Mouse (Mus musculus): ENCODE results near the gene Speer4f1. TPM values are rescaled to one million over a fixed set of nuclear protein-coding genes. Genes with fewer than 3 reads are reported as not detected.
"Not testable (repeated sequence)": the region's sequence is repeated elsewhere in the genome, so short reads cannot be mapped to it uniquely, and the experiment has no call there.

Gene Speer4f1
- not detected in 2 replicates for total RNA-seq (2021)
- long read RNA-seq, experiment 1, result 0 reads
- long read RNA-seq, experiment 2, result 0 reads

DNA sequence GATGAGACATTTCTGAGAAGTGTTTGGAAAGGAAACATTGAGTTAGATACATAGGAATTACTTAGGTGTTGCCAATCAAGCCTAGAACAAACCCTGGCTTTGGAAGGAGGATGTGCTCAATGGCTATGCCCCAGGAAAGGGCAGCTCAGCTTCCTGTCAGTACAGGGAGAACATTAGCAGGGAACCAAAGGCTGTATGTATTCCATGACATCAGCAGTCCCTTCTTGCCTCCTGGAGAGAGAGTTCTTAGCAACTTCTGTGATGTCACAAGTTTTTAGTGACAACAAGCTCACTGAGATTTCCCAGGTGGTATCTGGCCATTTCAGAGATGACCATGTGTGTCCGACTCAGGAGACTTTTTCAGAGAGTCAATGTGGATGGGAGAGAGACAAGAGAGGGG is at the start of gene Speer4f1:
Speer4f1 (plus strand) TSS at position 301 of the 400 bp plus-strand sequence.
- DNase-seq, result not testable (repeated sequence)

DNA sequence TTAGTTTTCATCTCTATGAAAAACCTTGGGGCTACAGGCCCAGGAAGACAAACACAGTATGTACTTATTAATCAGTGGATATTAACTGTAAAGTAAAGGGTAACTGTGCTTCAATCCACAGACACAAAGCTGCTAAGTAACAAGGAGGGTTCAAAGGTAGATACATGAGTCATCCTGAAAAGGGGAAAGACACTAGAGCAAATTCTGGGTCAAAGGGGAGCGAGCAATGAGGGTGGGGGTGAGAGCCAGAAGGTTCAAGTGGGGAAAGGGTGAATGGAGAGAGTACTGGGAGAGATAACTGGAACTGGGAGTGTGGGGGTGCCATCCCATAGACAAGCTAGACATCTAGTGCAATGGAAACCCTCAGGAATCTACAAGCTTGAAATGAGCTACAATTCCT is 49.0 kb upstream of the Speer4f1 start:
- no peak for DNase-seq

DNA sequence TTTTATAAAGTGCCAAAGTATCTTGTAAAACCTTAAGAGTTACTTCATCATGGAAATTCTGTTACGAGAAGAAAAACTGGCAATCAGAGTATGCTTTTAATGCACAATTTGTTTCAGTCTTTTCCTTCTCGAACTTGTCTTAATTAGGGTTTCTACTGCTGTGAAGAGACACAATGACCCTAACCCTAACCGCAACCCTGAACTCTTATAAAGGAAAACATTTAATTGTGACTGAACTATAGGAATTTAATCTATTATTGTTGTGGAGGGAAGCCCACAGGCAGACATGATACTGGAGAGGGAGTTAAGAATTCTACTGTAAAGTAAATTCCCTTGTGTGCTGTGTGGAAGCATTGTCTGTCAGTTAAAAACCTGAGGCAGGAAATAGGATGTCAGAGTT is 41.2 kb upstream of the Speer4f1 start:
- DNase-seq, result no peak

DNA sequence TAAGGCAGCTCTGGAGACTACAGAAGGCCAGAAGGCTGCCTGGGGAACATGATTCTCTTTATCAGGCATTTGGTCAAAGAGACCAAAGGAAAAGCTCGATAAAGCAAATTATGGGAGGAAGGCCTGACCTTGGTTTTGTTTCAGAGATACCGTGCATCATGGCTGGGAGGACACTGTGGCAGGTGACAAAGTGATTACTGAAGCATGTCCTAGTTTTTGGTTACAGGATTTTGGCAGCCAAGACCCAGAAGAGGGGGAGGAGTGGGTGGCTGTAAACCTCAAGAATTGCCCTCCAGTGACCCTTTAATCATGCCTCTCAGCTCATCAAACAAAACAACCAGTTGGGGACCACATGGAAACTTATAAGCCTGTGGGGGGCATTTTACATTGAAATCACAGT is 39.7 kb upstream of the Speer4f1 start:
- no peak for DNase-seq

DNA sequence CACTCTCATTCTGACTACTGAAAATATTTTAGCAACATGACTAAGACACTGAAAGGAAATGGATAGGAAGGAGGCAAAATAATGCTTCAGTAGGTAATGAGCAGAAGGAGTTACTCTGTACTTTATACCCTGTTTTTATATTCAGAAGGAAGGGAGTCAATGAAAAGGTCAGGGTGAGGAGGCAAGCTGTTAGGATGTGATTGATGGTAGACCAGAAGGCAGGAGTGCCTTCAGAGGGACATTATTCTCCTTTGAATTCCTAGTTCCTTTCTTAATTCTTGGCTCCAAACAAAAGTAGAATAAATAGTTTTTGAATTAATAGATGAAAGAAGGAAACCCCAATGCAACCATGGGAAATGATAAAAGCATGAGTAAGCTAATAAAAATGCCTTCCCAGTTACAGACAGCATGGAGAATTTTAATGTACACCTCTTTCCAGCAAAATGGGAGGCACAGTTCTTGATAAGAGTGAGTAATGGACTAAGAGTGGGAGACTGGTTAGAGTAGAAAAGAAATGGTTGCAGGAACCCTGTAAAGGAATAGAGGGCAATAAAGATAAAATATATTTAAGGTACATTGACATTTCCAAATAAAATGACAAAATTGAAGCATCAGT is 36.3 kb upstream of the Speer4f1 start:
- DNase-seq, result no peak

DNA sequence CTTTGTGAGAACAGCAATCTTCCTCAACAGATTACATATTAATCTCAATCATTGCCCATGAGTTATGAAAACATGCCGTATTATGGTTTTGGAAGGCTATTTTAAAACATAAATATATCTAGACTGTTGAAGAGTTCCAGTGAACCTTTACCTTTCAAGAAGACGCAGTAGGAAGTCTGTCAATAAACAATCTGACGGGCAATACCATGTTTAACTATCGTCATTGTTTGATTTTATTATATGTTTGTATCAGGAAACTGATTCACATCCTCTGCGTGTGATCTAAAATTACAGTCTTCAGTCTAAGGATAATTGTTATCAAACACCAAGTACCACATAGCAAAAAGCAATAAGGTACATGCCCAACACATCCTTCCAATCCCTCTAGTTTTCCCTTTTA is 21.8 kb upstream of the Speer4f1 start:
- DNase-seq, result no peak

DNA sequence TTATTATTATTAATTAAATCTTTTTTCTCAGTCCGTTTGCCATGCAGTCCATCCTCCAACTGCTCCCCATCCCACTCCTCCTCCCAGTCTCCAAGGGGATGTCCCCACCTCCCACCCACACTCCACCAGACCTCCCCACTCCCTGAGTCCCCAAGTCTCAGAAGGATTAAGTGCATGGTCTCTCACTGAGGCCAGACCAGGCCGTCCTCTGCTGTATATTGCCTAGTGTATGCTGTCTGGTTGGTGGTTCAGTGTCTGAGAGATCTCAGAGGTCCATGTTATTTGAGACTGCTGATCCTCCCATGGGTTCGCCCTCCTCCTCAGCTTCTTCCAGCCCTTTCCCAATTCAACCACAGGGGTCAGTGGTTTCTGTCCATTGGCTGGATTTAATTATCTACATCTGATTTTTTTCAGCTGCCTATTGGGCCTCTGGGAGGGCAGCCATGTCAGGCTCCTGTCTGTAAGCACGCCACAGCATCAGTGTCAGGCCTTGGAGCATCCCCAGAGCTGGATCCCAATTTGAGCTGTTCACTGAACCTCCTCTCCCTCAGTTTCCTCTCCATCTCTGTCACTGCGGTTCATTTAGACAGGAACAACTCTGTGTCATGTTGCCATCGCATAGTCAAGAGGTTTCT is 20.8 kb upstream of the Speer4f1 start:
- DNase-seq, result no peak

DNA sequence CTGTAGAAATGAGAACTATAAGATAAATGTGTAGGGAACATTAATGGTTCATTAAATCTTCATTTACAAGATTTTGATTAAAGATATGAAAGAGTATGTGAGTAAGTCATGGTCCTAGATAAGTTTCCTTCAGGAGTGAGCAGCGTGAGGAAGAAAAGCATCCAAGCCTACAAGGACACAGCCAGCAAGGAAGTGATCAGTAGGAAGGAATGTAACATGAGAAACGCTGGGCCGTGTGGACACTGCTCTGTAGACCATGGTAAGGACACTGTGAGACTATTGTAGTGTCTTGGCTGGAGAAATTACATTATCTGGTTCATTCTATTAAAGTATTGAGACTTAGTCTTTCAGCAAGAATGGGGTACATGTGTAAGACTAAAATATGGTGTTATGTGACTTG is 19.2 kb upstream of the Speer4f1 start:
- DNase-seq, result no peak

DNA sequence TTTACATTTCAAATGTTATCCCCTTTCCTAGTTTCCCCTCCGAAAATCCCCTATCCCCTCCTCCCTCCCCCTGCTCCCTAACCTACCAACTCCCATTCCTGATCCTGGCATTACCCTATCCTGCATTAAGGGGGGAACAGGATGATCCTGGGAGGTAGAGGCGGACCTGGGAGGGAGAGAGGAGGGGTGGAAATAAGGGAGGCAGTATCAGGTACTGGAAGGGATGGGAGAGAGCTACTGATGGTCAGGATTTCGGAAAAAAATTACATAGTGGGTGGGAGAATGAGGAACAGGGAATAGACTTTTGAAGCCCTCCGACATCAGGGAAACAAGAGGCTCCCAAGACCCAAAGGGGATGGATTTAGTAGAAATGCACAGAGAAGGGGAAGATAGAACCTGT is 7.8 kb upstream of the Speer4f1 start:
- not testable (repeated sequence) for DNase-seq

DNA sequence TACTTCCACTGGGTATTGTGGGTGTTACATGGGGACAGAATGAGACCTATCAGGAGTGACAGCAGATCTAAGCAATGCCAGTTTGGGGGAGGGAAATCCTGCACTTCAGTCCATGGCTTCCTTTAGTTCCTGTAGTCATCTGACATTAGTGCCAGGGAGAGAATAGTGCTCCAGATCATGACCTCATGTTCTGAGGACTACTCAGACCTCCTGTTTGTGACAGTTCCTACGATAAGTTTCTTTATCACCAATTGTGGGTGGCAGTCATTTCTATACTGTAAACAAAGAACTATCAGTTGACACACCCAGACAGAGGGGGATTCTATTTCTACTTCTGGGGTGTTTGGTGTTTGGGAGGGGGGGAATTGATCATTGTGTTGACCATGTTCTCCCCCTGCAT is 578 bp downstream of the Speer4f1 start:
- no peak for DNase-seq

DNA sequence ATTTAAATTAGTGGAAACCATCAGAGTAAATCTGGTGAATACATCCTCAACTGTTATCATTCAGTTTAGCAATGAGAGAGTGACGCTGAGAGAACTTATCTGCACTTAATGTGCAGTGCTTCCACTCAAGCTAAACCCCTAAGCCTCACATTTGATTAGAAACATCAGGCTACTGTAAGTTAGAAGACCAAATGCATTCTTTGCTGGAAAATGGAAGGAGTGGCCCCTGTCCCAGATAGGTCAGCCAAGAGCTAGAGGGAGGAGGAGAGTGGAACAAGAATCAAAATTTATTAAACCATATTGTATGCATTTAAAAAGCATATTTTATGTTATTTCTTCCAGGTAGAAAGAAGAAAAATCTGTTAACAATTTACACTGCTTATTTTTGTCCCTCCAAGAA is 14.0 kb downstream of the Speer4f1 start:
- no peak for DNase-seq

DNA sequence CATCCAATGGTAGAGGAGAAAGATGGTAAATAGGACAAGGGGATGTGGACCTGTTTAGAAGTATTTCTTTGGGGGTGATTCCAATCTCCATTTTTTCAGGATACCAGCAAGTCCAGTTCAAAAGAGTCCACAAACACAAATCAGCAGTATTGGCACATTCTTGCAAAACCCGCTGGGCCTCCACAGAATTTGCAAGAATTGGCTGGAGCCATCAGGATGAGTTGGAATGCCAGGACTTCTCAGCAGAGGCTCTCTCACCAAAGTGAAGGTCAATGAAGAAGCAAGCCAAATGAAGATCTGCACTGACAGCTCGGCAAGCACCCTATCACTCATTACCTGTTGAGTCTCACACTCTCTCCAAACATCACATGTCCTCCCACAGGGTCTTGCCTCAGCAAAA is 19.7 kb downstream of the Speer4f1 start:
- DNase-seq, result peak; percentile 27

DNA sequence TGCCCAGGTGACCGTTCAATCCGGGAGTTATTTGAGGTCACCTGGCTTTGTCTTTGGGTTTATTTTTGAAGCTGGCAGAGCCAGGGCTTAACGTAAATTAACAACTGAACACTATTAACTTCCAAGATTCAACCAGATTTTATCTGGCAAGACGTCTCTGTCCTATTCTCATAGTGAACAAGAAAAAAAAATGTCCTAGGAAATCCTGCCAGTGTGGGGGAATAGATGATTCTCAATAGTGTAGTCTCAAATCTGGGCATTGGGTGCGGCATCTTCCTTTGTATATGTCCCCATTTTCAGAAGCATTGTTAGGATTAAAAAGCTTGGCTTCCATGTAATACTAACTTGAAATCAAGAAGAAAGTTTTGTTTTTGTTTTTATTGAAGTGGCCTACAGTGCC is 20.8 kb downstream of the Speer4f1 start:
- no peak for DNase-seq

DNA sequence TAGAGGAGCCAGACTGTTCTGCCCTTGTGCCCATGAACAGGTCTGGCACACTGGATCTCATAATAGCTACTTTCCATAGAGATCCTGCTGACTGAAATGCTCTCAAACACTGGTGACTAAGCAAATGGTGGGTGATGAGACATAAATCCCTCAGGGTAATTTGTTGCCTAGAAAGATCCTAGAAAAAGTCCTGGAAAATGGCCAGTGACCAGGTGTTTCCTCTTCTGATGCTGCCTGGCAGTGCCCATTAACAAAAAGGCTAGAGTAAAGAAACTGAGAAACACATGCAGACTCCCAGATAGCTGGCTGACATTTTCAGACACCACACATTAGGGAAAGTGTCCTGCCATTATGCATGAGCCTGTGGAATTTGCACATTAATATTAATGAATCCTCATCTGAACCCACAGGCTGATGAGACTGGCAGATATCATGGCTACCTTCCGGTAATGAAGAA is 24.0 kb downstream of the Speer4f1 start:
- DNase-seq, result no peak

DNA sequence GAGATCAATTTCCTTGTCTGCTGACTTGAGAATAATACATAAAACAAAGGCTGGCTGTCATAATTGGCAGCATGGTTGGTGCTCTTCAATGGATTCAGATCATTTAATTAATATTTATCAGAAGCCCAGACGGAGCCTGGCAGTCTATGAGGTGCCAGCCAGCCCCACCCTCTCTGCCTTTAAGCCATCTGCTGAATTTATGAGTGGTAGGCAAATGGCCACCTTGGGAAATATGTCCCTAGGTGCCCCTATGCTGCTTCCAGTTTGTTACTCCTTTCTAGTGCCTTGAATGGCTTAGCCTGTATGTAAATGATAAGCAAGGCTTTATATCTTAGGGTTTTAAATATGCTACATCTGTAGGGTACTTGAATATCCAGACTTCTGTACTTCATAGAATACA is 25.0 kb downstream of the Speer4f1 start:
- no peak for DNase-seq

DNA sequence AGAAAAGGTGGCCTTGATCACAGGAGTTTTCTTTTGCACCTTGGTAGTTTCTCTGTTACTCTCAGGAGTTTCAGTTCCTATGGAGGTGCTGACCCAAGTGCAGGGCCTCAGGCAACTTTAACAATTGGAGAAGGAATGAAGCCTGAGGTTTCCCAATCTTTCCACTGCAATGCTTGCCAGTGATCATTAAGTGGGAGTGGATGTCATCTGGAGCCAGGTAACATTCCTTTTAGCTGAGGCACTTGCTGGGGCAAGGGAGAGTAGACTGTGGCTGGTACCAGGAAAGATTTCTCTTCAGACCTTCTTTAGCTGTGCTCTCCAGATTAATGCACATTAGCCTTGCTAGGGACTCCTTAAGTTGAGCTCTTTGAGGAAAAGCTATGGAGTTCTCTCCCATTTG is 29.6 kb downstream of the Speer4f1 start:
- DNase-seq, result no peak

DNA sequence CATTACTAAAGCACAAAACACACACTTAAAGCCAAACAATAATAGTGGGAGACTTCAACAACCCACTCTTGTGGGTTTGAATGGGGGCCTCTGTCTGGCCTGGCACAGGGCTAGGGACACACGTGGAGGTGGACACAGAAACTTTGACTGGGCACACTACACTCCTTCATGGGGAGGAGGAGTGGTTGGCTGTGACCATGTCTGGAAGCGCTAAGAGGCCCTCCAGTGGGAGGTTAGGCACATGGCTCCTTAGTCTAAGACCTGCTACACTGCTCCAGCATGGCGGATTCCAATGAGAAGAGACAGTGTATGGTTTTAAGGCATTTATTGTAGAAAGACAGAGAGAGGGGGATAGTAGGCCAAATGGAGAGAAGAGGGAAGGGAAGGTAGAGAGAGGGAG is 32.1 kb downstream of the Speer4f1 start:
- no peak for DNase-seq

Other genes with a start within 250 kb of the Speer4f1 start
- not detected in 2 replicates for gene Speer4f2, start 102.9 kb upstream of the Speer4f1 start, total RNA-seq (2021)
- 12.6 and 12.9 TPM in 2 replicates for gene Sema3c, start 98.2 kb downstream of the Speer4f1 start, total RNA-seq (2021)

Data from adrenal gland, postnatal 14 days (tissue).